Mouse (Mus musculus) liver, embryonic 16.5 days (tissue): ENCODE data around the gene Atpaf1. TPM values are rescaled to one million over a fixed set of nuclear protein-coding genes. Genes with fewer than 3 reads are reported as not detected.

Experiments
- ATAC-seq: fragments of 200-750 bp; cut with Nextera tagmentation; 2 replicates; pipeline ENCODE4 v1.8.0; 2017; ENCODE audit warnings: low read depth, mild to moderate bottlenecking, moderate number of reproducible peaks, moderate library complexity
- H3K27ac ChIP-seq: fragments of 300-500 bp; sonication (generic); 2 replicates; pipeline ENCODE4 v1.5.1; 2014; ENCODE audit warnings: mild to moderate bottlenecking, low read length
- H3K27me3 ChIP-seq: fragments of 300-500 bp; sonication (generic); 2 replicates; pipeline ENCODE4 v1.6.1; 2014; ENCODE audit warnings: low read depth, low read length, mixed read lengths; ENCODE audit not compliant: control insufficient read depth, insufficient read depth
- H3K36me3 ChIP-seq: fragments of 300-500 bp; sonication (generic); 2 replicates; pipeline ENCODE4 v1.6.1; 2014; ENCODE audit warnings: mild to moderate bottlenecking; ENCODE audit not compliant: control insufficient read depth, insufficient read depth
- H3K4me1 ChIP-seq: fragments of 300-500 bp; sonication (generic); 2 replicates; pipeline ENCODE4 v1.6.1; 2014; ENCODE audit warnings: low read depth, low read length, mixed read lengths; ENCODE audit not compliant: control insufficient read depth
- H3K4me2 ChIP-seq: fragments of 300-500 bp; sonication (generic); 2 replicates; pipeline ENCODE4 v1.6.1; 2014; ENCODE audit warnings: low read depth, low read length, mixed read lengths
- H3K4me3 ChIP-seq: fragments of 300-500 bp; sonication (generic); 2 replicates; pipeline ENCODE4 v1.5.1; 2014; ENCODE audit warnings: low read depth, mild to moderate bottlenecking, low read length
- H3K9ac ChIP-seq: fragments of 300-500 bp; sonication (generic); 2 replicates; pipeline ENCODE4 v1.6.1; 2014; ENCODE audit warnings: low read depth, low read length
- H3K9me3 ChIP-seq: fragments of 300-500 bp; sonication (generic); replicated peaks from 2 replicates; pipeline ENCODE4 v1.6.1; 2016; ENCODE audit warnings: low read length; ENCODE audit not compliant: control insufficient read depth
- WGBS: fragments of 180-500 bp; shearing (Covaris S2); extraction: QIAGEN DNeasy Blood & Tissue Kit; methylation state at CpG from one replicate; pipeline ENCODE4 v1.1.7; 2014; ENCODE audit not compliant: insufficient replicate concordance; 5-methylcytosine and 5-hydroxymethylcytosine counted together
- polyA plus RNA-seq: library from polyadenylated mRNA; unstranded; fragments of >200 nt; fragmentation: Nextera tagmentation; extraction: Ambion mirVana; gene quantifications from 2 replicates; pipeline ENCODE4 v1.2.1, GENCODE M21; 2015

Gene Atpaf1
- polyA plus RNA-seq, 1 experiment from 2014 or later = 12.7 TPM

DNA sequence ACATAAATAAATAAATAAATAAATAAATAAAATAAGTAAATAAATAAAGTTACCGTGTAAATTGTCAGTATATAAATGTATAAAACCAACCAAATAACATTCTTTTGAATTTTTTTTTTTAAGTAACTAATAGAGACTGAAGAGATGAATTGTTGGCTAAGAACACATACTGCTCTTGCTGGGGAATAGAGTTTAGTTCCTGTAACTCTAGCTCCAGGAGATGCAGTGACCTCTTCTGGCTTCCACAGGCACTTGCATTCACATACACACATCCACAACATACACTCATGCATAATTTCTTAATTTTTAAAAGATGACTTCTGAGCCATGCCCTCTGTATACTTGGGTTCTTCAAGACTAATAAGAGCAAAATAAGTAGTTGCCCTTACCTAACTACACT is 29.8 kb upstream of the Atpaf1 start:
- ATAC-seq = no peak
- Histone ChIP-seq H3K9me3 (no peaks in the 10 kb centered on the region), H3K4me2 (no peak overlapping the region), H3K27ac (no peak overlapping the region), H3K9ac (no peak overlapping the region), H3K4me1 (no peaks in the 10 kb centered on the region), H3K27me3 (no peaks in the 10 kb centered on the region), H3K4me3 (no peak overlapping the region), H3K36me3 (peaks cover 13% of the 10 kb centered on the region)
- WGBS = 76% methylated on average over 1 of the region's 1 CpGs

DNA sequence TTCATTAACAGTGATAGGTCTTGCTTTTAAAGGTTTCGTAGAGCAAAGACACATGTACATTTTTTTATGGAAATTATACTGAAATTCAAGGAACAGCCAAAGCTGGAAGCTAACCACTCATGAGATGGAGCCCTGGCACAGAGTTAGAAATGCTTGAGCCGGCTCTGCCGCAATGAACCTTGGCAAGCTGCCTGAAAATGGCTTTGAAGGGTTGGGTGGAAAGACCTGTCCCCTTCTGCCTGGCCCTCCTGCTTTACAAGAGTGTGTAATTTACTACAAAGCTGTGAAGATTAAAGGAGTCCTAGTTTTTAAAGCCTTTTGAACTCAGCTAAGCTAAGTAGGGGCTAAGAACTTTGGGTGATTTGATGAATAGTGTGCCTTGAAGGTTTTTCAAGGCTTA is 23.4 kb upstream of the Atpaf1 start:
- Histone ChIP-seq H3K9me3 (no peaks in the 10 kb centered on the region), H3K4me3 (no peak overlapping the region), H3K9ac (no peak overlapping the region), H3K27me3 (no peaks in the 10 kb centered on the region), H3K36me3 (peaks cover 15% of the 10 kb centered on the region), H3K27ac (no peak overlapping the region), H3K4me1 (no peaks in the 10 kb centered on the region), H3K4me2 (no peak overlapping the region)
- no peak for ATAC-seq
- WGBS = 71% methylated on average over 3 of the region's 3 CpGs

- Histone ChIP-seq H3K27me3 (no peaks in the 10 kb centered on the region), H3K36me3 (peaks cover 11% of the 10 kb centered on the region), H3K27ac (no peak overlapping the region), H3K4me2 (no peak overlapping the region), H3K9ac (no peak overlapping the region), H3K4me1 (no peaks in the 10 kb centered on the region), H3K4me3 (no peak overlapping the region), H3K9me3 (no peaks in the 10 kb centered on the region)
- no peak for ATAC-seq
- 88% methylated on average over 11 of the region's 11 CpGs for WGBS
Measured at GRCm38 (mm10) chr4:115764581-115764980, 20.0 kb upstream of the Atpaf1 start.

DNA sequence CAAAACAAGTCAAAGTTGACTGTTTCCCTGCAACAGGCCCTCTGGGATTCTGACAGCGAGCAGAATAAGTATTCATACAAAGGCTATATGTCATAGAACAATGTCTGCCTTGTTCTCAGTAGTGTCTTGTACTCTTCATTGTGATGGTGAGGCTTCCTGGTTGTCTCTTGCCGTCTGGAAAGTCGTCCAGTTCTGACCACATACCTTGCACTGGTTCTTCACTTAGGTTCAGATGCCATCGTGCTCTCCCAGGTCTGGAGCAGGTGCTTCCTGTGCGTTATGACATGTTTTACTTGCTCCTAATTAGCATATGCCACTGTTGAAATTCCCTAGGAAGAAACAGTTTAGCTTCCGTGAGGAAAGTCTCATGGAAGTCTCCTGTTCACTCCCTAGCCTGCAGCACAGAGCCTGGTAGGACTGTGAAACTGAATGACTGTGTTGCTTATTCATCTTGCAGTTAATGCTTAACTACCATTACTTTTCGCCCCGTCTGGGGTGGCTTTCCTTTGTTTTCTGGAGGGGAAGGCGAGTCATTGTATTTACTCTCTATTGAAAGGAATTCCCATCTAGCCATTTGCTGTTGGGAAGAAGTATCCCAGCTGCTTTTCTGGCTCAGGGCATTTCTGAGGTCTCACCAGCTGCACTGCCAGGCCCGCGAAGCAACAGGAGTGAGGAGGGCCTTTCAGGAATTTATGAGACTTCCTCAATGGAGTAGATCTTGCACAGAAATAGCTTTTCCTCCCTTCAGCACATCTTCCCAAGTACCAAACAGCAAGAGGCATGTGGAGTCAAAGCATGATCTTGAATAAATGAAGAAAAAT is 16.8 kb upstream of the Atpaf1 start:
- WGBS = 70% methylated on average over 11 of the region's 11 CpGs
- ATAC-seq = no peak
- no peak overlapping the region for H3K27ac ChIP-seq
- H3K4me3 ChIP-seq = no peak overlapping the region
- no peak overlapping the region for H3K4me2 ChIP-seq
- peaks cover 5% of the 10 kb centered on the region for H3K36me3 ChIP-seq
- H3K9me3 ChIP-seq = no peaks in the 10 kb centered on the region
- no peak overlapping the region for H3K9ac ChIP-seq
- no peaks in the 10 kb centered on the region for H3K4me1 ChIP-seq
- H3K27me3 ChIP-seq = no peaks in the 10 kb centered on the region

DNA sequence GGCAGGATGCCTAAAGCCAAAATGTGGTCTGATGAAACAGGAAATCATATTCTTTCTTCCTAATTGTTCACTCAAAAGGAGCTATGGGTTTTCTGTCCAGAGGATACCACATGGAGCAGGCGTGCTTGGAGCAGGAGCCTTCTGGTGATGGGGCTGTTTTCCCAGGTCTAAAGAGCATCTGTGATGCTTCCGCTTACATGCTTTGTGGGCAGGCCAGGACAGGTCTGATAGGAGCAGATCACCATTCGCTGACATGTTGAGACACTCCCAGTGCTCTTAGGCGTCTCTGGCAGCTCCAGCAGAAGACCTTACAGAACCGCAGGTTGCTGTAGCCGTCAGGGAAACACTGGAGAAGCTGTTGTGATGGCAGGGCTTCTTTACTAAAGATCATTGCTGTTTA is 9.6 kb upstream of the Atpaf1 start:
- Histone ChIP-seq H3K9ac (no peak overlapping the region), H3K9me3 (no peaks in the 10 kb centered on the region), H3K36me3 (peaks cover 6% of the 10 kb centered on the region; the same call in 1 of the 2 replicates), H3K4me3 (no peak overlapping the region), H3K27ac (no peak overlapping the region), H3K4me1 (no peaks in the 10 kb centered on the region), H3K27me3 (no peaks in the 10 kb centered on the region), H3K4me2 (no peak overlapping the region)
- no peak for ATAC-seq
- WGBS = 73% methylated on average over 6 of the region's 6 CpGs

GRCm38 (mm10) chr4:115777627-115778026 is 7.0 kb upstream of the Atpaf1 start:
- H3K27me3 ChIP-seq = no peaks in the 10 kb centered on the region
- no peaks in the 10 kb centered on the region for H3K9me3 ChIP-seq
- no peaks in the 10 kb centered on the region for H3K4me1 ChIP-seq
- no peak for ATAC-seq
- 68% methylated on average over 2 of the region's 2 CpGs for WGBS
- H3K27ac ChIP-seq = no peak overlapping the region
- no peak overlapping the region for H3K9ac ChIP-seq
- peaks cover 6% of the 10 kb centered on the region; the same call in 1 of the 2 replicates for H3K36me3 ChIP-seq
- H3K4me2 ChIP-seq = no peak overlapping the region
- no peak overlapping the region for H3K4me3 ChIP-seq

GRCm38 (mm10) chr4:115780269-115780668 is 4.3 kb upstream of the Atpaf1 start:
- Histone ChIP-seq H3K27me3 (no peaks in the 10 kb centered on the region), H3K4me2 (no peak overlapping the region), H3K27ac (no peak overlapping the region), H3K4me3 (no peak overlapping the region), H3K9me3 (no peaks in the 10 kb centered on the region), H3K36me3 (no peaks in the 10 kb centered on the region), H3K9ac (no peak overlapping the region), H3K4me1 (peaks cover 8% of the 10 kb centered on the region)
- WGBS = 48% methylated on average over 6 of the region's 6 CpGs
- ATAC-seq = no peak

- Histone ChIP-seq H3K9me3 (no peaks in the 10 kb centered on the region), H3K9ac (no peak within 1 kb of the TSS), H3K27ac (no peak within 1 kb of the TSS), H3K4me2 (no peak within 1 kb of the TSS), H3K4me3 (no peak within 1 kb of the TSS), H3K27me3 (no peaks in the 10 kb centered on the region), H3K4me1 (peaks cover 15% of the 10 kb centered on the region), H3K36me3 (no peaks in the 10 kb centered on the region)
- WGBS = 56% methylated on average over 3 of the region's 3 CpGs
- ATAC-seq = no peak
Measured at GRCm38 (mm10) chr4:115780918-115781317, 3.7 kb upstream of the Atpaf1 start, which contains the start of gene Tex38. Gene Tex38 (minus strand): TSS chr4:115781018.

DNA sequence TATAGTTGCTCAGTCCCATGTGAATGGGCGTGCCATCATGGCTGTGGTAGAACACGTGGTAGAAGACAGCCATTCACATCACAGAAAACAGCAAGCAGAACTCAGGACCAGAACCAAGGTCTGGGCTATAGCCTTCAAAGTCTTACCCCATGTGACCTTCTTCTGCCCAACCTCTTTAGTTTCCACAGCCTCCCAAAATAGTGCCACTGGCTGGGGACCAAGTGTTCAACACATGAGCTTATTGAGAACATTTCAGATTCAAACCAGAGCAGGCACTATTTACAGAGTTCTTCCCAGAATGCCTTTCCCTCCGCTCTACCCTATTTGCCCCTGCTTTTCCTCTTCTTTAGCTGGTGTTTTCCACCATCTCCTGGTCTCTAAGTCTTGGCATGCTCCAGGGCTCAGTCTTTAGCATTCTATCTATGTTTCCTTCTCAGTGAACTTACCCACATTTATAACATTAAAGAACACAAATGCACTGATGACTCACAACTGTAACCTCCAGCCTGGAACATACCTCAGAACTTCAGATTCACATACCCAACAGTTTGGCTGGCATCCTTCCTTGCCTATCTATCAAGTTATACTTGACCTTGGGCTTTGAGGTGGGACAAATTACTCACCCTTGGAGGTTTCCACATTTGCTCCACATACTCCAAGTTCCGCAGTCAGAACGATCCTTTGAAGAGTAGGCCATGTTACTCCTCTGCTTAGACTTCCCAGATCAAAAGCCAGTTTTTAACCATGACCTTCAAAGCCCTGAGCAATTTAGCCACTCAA is 2.4 kb upstream of the Atpaf1 start:
- Histone ChIP-seq H3K4me2 (no peak overlapping the region), H3K27me3 (no peaks in the 10 kb centered on the region), H3K4me3 (no peak overlapping the region), H3K9me3 (no peaks in the 10 kb centered on the region), H3K9ac (no peak overlapping the region), H3K4me1 (peaks cover 15% of the 10 kb centered on the region), H3K36me3 (no peaks in the 10 kb centered on the region), H3K27ac (no peak overlapping the region)
- WGBS = 70% methylated on average over 5 of the region's 5 CpGs
- ATAC-seq = no peak
